Mouse (Mus musculus) mature B cell (primary cell): ENCODE results near the gene Opn3.

ENCODE experiments used
- in situ Hi-C: fragments of 300-500 bp; cut with MboI; formaldehyde crosslinking; loops from 2 replicates; pipeline ENCODE4 v1.14.3; 2019

The Opn3 gene

DNA sequence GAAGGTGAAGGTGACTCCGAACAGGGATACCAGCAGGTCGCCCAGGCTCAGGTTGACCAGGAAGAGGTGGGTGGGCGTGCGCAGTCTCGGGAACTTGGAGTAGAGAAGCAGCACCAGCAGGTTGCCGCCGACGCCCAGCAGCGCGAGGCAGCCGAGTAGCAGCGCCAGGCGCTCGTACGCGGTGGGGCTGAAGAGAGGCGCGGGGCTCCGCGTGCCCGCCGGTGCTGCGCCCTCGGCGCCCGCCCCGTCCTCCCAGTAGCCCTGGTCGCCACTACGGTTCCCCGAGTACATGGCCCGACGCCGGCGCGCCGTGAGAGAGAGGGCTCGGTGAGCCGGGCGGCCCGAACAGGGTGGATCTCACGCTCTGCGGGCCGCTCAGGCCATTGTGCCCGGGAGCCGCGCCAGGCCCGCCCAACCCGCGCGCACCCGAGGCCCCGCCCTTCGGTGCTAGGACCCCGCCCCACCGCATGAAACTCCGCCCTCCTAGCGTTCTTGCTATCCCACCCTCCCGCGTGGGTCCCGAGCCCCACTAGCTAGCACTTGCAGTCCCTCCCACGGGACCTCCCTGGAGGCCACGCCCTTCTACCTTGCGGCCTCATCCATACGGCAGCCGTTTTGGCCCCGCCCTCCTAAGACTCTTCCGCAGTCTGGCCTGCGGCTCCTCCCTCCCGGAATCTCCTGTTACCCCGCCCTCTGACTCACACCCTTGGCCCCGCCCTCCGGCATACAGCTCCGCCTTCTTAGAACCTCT lies at the start of gene Opn3, which contains the start of gene Chml:
Gene Opn3 (minus strand): TSS at position 531 of the 751 bp plus-strand sequence.
Gene Chml (minus strand): TSS at position 656 of the 751 bp plus-strand sequence.
- in situ Hi-C loops, result loop anchor here (10.0 kb wide), 1 partner anchor 192 kb away; the partner anchor contains the start of gene Exo1

DNA sequence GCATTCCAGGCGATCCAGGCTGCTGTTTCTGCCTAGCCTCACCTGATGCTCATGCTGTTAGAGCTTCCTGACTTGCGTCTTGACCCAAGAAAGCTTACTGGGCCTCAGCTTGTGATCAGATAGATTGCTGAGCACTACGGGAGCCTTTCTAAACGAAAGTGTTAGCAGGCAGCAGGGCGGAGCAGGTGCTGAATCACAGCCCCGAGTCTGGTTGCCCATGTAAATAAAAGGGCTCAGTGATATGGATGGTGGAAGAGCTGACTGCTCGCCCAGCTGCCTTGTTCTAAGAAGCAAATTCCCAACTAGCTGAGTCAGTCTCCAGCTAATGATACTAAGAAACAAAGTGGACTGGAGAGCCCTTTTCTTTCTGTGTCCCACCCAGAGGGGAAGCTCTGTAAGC lies 33.2 kb upstream of the Opn3 start:
- in situ Hi-C loops, result no loop called here

DNA sequence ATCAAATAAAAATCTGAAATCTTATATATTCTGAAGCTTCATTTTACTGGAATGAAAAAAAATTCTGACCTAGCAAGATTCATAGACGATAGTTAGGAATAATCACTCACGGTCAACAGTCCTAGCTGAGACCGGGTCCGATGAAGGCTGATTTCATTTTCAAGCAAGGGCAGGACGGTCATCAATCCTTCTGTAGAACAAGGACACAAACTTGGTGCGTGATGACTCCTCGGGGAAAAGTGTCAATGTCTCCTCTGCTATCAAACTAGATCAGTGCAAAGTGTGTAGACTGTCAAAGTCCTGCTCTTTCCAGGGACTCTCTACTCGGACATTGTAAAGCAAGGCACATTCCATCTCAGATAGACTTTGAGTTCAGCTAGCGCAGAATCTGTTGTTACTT lies 24.3 kb upstream of the Opn3 start:
- in situ Hi-C loops, result no loop called here

DNA sequence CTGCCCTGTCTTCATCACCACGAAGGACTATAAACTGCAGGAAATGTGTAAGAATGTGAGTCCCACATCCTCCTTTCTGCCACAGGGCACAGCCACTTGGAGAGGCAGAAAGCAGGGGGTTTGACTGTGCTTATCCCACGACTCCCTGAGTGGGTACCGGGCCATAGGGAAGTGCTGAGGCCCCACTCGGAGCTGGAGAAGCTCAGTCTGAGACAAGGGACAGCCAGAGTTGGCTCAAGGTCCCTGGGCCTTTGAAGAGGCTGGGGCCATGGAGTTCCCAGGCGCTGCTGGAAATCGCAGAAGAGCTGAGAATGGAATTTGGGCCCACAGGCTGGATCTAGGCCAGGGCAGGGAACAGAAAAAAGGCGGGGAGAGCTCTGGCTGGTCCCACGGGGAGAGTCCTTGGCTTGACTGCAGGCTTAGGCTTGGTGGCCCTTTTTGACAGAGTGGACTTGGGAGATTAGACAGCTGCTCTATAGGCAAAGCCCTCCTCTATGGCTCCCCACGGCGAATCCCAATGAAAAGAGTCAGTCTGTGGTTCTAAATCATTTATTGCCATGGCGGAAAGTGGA lies 19.8 kb upstream of the Opn3 start:
- in situ Hi-C loops, result no loop called here

DNA sequence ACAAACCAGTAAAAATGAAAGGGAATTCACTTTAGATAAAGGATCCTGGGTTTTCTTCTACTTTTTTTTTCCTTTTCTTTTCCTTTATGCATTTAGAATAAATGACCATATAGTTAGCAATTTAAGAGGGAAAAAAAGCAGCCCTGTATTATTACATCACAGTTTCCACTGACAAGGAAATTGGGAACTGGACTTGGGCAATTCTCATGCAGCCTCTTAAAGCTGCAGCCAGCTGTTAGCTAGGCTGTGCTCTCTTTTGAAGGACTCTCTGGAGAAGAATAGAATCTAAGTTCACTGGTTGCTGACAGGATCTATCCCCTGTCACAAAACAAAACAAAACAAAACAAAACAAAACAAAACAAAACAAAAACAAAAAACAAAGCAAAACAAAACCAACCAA lies 15.4 kb upstream of the Opn3 start:
- in situ Hi-C loops, result no loop called here

DNA sequence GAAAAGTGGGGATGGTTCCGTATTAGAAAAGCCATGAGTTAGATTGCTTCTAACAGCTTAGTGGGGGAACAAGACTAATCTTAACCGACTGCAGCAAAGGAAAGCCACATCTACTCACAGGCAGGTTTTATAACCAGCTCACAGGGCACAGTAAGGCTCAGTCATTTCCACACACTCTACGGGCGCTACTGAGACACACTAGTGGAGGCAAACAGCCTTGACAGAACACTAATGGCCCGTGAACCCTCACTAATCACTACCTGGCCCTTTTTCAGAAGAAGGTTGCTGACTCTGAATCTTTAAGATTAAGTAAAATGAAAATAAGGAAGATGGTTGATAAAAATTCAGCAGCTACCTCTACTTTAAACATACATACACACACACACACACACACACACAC lies 15.0 kb upstream of the Opn3 start:
- in situ Hi-C loops, result no loop called here

DNA sequence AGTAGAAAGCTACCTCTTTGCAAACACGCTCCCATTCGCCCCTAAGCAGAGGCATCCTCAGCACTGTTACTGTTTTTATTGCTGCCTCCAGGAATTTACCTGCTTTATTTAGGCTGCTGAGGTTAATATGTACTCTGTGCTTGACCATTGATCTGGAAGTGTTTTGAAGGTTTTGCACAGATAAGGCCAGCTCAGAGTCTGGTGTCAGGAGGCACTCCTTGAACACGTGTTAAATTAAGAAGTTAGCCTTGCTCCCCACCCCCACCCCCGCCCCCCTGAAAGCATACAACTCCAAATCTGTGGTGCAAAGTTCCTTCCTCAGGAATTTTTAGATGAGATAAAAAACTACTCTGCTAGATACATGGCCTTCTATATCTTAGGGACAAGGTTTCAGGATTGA lies 8.6 kb upstream of the Opn3 start:
- in situ Hi-C loops, result no loop called here

DNA sequence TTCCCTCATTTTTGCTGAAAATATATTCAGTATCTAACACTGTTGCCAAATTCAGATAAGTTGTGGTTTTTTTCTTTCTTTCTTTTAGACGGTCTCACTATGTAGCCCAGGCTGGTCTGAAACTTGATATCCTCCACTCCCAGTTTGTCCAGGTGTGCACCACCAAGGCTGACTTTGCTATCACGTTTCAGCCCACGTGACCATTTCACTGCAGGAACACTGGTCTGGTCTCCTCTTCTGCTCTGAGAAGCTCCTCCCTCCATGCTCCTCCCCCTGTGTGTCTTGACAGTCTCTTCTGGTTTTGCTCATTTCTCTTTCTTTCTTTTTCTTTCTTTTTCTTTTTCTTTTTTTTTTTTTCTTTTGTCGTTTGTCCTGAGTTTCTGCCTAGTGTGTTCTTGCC lies 7.2 kb upstream of the Opn3 start:
- in situ Hi-C loops, result loop anchor here (10.0 kb wide), 1 partner anchor 185 kb away; the partner anchor contains the start of gene Exo1

DNA sequence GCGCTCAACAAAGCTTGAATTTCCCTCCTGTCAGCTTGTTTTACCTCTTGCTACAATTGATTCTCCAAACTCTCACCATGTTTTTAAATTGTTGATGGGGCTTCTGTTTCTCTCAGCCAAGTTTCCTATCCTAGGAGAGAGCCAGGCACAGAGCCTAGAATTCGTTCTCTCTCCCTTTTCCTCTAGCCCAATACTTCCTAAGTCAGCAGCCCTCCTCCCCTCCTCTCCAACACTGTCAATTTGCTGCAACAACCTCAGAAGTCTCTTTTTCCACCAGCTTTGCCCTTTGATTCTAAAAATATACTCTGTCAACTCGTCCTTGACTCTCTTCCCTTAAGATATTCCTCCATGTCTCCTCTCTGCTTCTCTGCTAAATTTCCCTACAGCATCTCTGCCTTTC lies 6.8 kb upstream of the Opn3 start:
- in situ Hi-C loops, result loop anchor here (10.0 kb wide), 1 partner anchor 185 kb away; the partner anchor contains the start of gene Exo1

DNA sequence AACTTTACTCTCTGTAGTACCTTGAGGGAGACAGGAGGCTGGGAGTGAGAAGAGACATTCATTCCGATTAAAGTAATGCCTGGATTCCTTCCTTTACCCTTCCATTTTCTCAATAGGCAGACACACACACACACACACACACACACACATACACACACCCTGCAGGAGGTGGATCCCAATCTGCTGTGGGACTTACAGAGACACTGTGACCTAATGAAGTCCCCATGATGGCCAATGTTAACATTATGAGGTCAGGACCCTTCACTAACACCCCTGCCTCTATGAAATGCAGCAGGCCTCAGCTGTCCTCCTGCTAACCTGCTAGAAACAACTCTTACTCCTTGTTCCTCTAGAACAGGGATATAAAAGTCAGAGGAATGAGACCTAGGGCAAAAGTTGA lies 5.7 kb upstream of the Opn3 start, which contains the start of gene Wdr64:
Gene Wdr64 (plus strand): TSS at position 301 of the 400 bp plus-strand sequence.
- in situ Hi-C loops, result loop anchor here (10.0 kb wide), 1 partner anchor 187 kb away; the partner anchor contains the start of gene Exo1

DNA sequence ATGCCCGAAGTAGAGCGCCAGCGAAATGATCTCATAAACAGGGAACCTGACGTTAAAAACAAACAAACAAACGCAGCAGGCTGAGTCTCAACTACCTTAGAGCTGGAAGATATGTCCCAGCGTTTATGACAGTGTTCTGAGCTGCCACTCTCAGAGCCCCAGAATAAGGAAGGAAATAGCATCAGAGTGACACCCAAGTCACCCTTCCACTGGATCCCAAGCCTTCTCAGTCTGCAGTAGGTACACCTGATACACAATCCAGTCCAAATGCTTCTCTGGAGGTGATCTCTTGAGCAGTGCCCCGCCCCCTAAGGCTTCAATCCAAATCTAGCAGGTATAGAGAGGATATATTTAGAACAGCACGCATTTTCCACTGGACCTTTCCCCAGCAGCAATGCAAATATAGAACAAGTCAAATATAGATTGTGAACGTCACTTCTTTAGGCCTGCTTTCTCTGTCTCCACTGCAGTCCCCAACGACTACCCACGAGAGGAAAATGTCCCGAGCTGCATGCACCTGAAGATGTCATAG lies 919 bp upstream of the Opn3 start:
- in situ Hi-C loops, result loop anchor here (10.0 kb wide), 1 partner anchor 191 kb away; the partner anchor contains the start of gene Exo1

DNA sequence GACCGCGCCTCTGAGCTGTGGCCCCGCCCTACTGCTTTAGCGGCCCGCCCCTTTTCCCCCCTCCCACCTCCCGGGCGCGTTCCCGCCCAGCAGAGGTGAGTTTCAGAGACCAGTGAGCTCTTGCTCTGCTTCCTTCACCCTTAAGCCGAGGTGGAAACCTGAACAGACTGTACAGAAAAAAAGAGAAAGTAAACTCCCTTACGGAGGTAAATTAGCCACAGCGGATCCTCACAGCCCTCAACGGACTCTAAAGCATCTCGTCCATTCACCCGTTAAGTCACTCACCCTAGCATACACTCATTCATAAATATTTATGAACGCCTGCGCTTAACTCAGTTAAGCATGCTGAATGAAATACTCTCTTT lies 403 bp upstream of the Opn3 start:
- in situ Hi-C loops, result loop anchor here (10.0 kb wide), 1 partner anchor 192 kb away; the partner anchor contains the start of gene Exo1

DNA sequence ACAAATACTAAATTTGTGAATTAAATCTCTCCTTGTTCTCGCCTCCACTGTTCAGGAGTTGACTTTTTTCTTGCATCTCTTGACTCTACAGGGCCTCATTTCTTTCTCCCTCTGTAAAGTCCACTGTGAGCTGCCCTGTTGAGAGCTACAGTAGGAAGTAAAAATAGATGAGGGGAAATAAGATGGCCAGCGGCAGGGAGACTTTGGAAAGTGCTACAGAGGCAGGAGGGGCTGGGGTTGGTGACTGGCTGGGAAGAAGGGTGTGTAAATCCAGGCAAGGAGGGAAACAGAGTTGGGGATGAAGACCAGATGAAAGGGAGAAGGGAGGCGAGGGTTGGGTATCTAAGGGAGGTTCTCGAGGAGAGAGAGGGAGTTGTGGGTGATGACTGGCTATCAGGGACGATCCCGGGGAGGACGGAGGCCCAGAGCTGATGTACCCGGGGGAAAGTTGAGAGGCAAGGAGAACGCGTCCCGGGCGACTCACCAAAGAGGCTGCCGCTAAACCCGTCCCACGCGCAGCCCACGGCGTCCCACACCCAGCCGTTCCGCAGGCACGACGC lies 810 bp downstream of the Opn3 start:
- in situ Hi-C loops, result loop anchor here (10.0 kb wide), 1 partner anchor 193 kb away; the partner anchor contains the start of gene Exo1

DNA sequence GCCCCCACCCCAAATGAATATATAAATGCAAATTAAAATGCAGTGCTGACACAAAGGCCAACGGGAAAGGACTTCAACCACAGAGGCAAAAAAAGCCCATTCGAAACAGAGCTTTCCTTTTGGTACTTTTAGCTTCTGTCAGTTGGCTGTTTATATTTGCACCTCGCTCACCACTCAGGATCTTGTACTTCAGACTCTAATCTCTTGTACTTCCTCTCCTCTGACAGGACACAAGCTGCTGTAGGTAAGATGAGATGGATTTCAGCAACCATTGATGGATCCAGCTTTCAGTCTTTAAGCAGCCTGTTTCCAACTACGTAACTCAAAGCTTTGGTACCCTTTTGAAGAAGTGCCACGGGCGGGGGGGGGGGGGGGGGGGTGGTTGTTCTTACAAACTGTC lies 11.6 kb downstream of the Opn3 start:
- in situ Hi-C loops, result no loop called here

DNA sequence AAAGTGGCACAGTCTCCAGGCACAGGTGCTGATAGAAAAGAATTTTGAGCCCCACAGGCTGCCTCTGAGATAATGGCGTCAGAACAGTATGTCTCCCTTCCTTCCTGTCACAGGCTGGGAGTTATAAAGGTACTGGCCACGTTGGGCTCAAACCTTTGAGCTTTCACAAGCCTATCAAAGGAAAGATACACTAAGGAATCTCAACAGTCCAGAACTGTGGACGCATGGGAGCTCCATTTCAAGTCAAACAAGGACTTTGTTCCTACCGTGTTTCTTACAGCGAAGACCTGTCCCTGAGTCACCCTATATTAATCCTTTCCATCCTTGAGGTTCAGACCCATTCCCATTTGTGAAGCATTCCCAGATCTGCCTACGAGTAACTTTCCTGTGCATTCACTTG lies 15.1 kb downstream of the Opn3 start:
- in situ Hi-C loops, result no loop called here

DNA sequence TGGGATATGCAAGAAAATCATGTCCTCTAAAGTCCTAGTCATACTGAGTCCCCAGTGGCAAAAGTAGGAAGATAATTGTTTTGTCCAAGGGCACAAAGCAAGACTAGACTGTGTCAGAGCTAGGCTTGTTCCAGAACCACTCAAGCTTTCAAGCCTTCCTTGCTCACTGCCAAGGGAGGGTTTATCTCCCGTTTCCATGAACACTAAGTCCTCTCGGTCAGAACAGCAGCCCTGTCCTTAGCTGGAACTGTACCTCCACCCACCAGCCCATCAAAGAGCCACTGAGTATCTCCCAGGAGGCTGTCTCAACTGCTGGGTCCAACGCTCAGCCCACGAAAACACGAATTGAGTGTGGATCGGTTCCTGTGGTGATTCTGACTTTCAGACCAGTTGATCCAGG lies 17.5 kb downstream of the Opn3 start:
- in situ Hi-C loops, result no loop called here

DNA sequence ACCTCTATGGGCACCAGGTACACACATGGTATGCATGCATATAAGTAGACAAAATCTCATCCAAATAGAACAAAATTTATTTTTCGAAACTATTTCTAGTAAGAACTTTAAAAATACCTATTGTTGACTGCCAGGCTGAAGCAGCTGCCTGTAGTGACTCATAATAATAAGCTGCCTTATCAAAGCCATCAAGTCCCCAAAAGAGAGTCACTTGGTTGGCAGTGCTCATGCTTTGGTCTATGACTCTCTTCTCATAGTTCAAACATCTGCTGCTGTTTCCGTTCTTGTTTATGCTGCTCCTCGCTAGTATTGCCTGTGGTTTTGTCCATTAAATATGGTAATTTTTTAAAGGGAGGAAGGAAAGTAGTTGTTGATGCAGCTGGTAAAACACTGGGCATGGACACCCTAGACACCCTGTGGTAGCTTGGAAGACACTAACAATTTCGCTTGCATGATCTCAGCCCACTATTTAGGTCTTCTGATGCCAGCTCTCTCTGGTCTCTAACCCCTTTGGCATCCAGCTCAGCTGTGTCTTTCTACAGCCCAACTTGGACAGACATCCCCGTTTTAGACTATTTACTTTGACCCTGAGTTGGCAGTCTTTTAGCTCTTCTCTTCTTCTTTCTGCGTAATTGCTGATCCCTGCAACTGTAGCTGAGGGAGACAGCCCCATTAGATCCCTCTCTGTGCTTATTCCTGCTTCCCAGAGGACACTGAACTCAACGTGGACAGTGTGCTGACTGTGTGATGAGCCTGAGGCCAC lies 18.8 kb downstream of the Opn3 start:
- in situ Hi-C loops, result no loop called here

DNA sequence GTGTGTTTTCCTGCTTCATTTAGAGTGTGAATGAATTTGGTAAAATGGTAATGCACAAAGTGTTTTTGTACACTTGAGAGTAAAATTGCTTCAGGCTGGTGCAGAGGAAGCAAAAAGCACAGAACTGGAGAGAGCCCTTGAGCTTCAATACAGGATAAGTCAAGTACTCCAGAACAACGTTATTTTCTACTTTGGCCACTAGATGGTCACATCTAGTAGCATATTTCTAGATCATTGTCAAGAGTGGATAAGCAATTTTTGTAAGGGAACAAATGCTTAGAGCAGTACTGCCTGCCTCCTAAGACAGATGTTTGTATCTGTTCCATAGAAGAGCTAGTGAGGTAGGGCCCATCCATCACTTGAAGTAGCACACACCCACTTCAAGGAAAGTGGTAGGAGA lies 20.9 kb downstream of the Opn3 start:
- in situ Hi-C loops, result no loop called here

DNA sequence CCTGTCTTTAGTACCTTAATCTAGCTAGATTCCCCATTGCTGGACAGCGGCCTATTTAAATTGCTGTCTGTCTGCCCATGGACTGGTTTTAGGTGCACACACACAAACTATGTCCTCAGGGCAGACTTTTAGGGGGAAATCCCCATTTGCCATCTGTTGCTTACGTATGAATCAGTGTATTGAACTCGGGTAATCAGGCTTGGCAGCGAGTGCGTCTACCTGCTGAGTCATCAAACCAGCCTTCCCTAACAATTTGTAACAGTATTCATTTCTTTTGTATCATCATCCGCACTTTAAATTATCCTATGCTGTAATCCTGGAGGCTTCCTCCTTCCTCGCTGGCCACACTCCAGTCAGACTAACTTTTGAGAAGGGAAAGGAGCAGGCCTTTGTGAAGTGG lies 22.5 kb downstream of the Opn3 start:
- in situ Hi-C loops, result no loop called here

DNA sequence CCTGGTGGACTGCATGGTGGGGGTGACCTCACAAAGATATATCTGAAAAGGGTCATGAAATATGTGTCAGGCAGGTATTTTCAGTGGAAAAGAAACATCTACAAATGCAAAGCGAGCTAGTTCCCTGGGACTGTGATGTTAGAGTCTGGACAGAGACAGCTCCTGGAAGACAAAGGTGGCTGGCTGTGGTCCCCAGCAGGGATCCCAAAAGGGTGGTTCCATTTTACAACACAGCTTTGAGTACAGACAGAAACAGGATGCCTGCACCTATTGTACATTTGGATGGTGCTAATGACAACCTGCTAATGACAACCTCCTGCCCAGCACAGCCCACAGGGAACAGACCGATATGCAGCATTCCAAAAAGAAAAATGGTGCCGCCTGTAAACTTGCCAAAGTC lies 23.1 kb downstream of the Opn3 start:
- in situ Hi-C loops, result loop anchor here (5.0 kb wide), 1 partner anchor 42 kb away; the partner anchor contains the start of gene Fh1

DNA sequence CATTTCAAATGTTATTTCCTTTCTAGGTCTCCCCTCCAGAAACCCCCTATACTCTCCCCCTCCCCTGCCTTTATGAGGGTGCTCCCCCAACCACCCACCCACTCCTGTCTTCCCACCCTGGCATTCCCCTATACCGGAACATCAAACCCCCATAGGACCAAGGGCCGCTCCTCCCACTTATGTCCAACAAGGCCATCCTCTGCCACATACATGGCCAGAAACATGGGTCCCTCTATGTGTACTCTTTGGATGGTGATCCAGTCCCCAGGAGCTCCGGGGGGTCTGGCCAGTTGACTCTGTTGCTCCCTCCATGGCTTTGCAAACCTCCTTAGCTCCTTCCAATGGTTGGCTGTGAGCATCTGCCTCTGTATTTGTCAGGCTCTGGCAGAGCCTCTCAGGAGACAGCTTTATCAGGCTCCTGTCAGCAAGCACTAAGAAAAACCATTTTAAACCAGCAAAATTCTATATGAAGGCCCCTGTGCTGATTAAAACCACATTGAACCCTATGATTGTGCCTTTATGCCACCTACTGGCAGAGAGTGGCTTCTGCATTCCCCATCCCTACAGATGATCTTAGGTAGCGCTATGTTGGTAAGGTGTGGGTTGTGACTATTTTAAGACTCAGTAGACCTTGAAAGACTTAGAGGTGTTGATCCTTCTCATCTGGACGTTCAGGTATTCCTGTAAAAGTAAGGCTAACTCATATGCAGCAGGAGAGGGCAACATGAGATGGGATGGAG lies 23.7 kb downstream of the Opn3 start:
- in situ Hi-C loops, result loop anchor here (5.0 kb wide), 1 partner anchor 42 kb away; the partner anchor contains the start of gene Fh1
